Mouse (Mus musculus): ENCODE measurements around the gene Ramp3. TPM values are rescaled to one million over a fixed set of nuclear protein-coding genes. Genes with fewer than 3 reads are reported as not detected.
"Not testable (repeated sequence)": the region's sequence is repeated elsewhere in the genome, so short reads cannot be mapped to it uniquely, and the experiment has no call there.

Gene Ramp3
- total RNA-seq (2022) = 10 to 100 TPM; 13.4 to 18.5 (median 15.5) TPM

- no peak for DNase-seq (ENCODE audit: low spot score in 2 of 2)
Observed at GRCm38 (mm10) chr11:6658271-6658670, at the start of gene Ramp3. Ramp3 (plus strand) TSS chr11:6658521.

GRCm38 (mm10) chr11:6615250-6616205 is 42.8 kb upstream of the Ramp3 start:
- no peak for DNase-seq (ENCODE audit: low spot score in 2 of 2)

GRCm38 (mm10) chr11:6623704-6624103 is 34.6 kb upstream of the Ramp3 start:
- no peak for DNase-seq (ENCODE audit: low spot score in 2 of 2)

GRCm38 (mm10) chr11:6624619-6625382 is 33.5 kb upstream of the Ramp3 start:
- no peak for DNase-seq (ENCODE audit: low spot score in 2 of 2)

- peak; percentile 87 to 91 for DNase-seq (ENCODE audit: low spot score in 2 of 2)
Observed at GRCm38 (mm10) chr11:6625478-6626387, 32.6 kb upstream of the Ramp3 start, which contains the start of gene Tbrg4. Tbrg4 (minus strand) TSS chr11:6626067.

- DNase-seq (ENCODE audit: low spot score in 2 of 2) = no peak
Observed at GRCm38 (mm10) chr11:6626388-6626772, 31.9 kb upstream of the Ramp3 start.

- DNase-seq (ENCODE audit: low spot score in 2 of 2) = no peak
Observed at GRCm38 (mm10) chr11:6627731-6628130, 30.6 kb upstream of the Ramp3 start.

- DNase-seq (ENCODE audit: low spot score in 2 of 2) = no peak
Observed at GRCm38 (mm10) chr11:6628568-6628967, 29.8 kb upstream of the Ramp3 start.

GRCm38 (mm10) chr11:6629655-6630054 is 28.7 kb upstream of the Ramp3 start:
- no peak for DNase-seq (ENCODE audit: low spot score in 2 of 2)

GRCm38 (mm10) chr11:6636150-6636549 is 22.2 kb upstream of the Ramp3 start:
- no peak for DNase-seq (ENCODE audit: low spot score in 2 of 2)

GRCm38 (mm10) chr11:6638537-6638936 is 19.8 kb upstream of the Ramp3 start, which contains the start of gene Wap:
Wap (minus strand) TSS chr11:6638637.
- DNase-seq (ENCODE audit: low spot score in 2 of 2) = no peak

GRCm38 (mm10) chr11:6639072-6639471 is 19.2 kb upstream of the Ramp3 start:
- no peak for DNase-seq (ENCODE audit: low spot score in 2 of 2)

- no peak for DNase-seq (ENCODE audit: low spot score in 2 of 2)
Observed at GRCm38 (mm10) chr11:6644566-6644965, 13.8 kb upstream of the Ramp3 start.

GRCm38 (mm10) chr11:6647831-6648724 is 10.2 kb upstream of the Ramp3 start:
- no peak for DNase-seq (ENCODE audit: low spot score in 2 of 2)

GRCm38 (mm10) chr11:6650519-6650918 is 7.8 kb upstream of the Ramp3 start:
- DNase-seq (ENCODE audit: low spot score in 2 of 2) = no peak

GRCm38 (mm10) chr11:6652978-6653377 is 5.3 kb upstream of the Ramp3 start:
- DNase-seq (ENCODE audit: low spot score in 2 of 2) = not testable (repeated sequence)

GRCm38 (mm10) chr11:6654903-6655302 is 3.4 kb upstream of the Ramp3 start:
- DNase-seq (ENCODE audit: low spot score in 2 of 2) = peak; percentile 32 to 71

GRCm38 (mm10) chr11:6661206-6661605 is 2.9 kb downstream of the Ramp3 start:
- DNase-seq (ENCODE audit: low spot score in 2 of 2) = no peak

- no peak for DNase-seq (ENCODE audit: low spot score in 2 of 2)
Observed at GRCm38 (mm10) chr11:6666634-6667033, 8.3 kb downstream of the Ramp3 start.

- no peak for DNase-seq (ENCODE audit: low spot score in 2 of 2)
Observed at GRCm38 (mm10) chr11:6669041-6669440, 10.7 kb downstream of the Ramp3 start.

All from left cerebral cortex, adult 8-10 months (tissue).